Mouse (Mus musculus): ENCODE data around the gene Me1.

Me1 gene

GRCm38 (mm10) chr9:86592676-86593668 lies 102.8 kb downstream of the Me1 start:
- DNase-seq, result peak; percentile 55

- DNase-seq, result no peak
Observed at GRCm38 (mm10) chr9:86587019-86587795, 108.5 kb downstream of the Me1 start.

- peak; percentile 64 for DNase-seq
Observed at GRCm38 (mm10) chr9:86583740-86584139, 112.0 kb downstream of the Me1 start.

GRCm38 (mm10) chr9:86579657-86580056 lies 116.1 kb downstream of the Me1 start:
- DNase-seq, result no peak

GRCm38 (mm10) chr9:86575178-86575577 lies 120.6 kb downstream of the Me1 start:
- DNase-seq, result no peak

GRCm38 (mm10) chr9:86573616-86574303 lies 122.0 kb downstream of the Me1 start:
- no peak for DNase-seq

- peak; percentile 91 for DNase-seq
Observed at GRCm38 (mm10) chr9:86572636-86573291, 123.0 kb downstream of the Me1 start.

GRCm38 (mm10) chr9:86572196-86572595 lies 123.6 kb downstream of the Me1 start:
- peak; percentile 40 for DNase-seq

GRCm38 (mm10) chr9:86571540-86572135 lies 124.1 kb downstream of the Me1 start, which contains the start of the genes Pgm3 and Rwdd2a:
Gene Pgm3 (minus strand): TSS chr9:86571842.
Gene Rwdd2a (plus strand): TSS chr9:86571991.
- peak; percentile 96 for DNase-seq

GRCm38 (mm10) chr9:86570946-86571345 lies 124.8 kb downstream of the Me1 start:
- DNase-seq, result no peak

- no peak for DNase-seq
Observed at GRCm38 (mm10) chr9:86570261-86570890, 125.4 kb downstream of the Me1 start.

- DNase-seq, result no peak
Observed at GRCm38 (mm10) chr9:86569314-86569910, 126.3 kb downstream of the Me1 start.

- no peak for DNase-seq
Observed at GRCm38 (mm10) chr9:86560543-86560942, 135.2 kb downstream of the Me1 start.

- no peak for DNase-seq
Observed at GRCm38 (mm10) chr9:86554641-86555040, 141.1 kb downstream of the Me1 start.

GRCm38 (mm10) chr9:86553886-86554285 lies 141.9 kb downstream of the Me1 start:
- DNase-seq, result no peak

GRCm38 (mm10) chr9:86550717-86551116 lies 145.0 kb downstream of the Me1 start:
- no peak for DNase-seq

GRCm38 (mm10) chr9:86549637-86550162 lies 146.1 kb downstream of the Me1 start:
- DNase-seq, result no peak

- DNase-seq, result no peak
Observed at GRCm38 (mm10) chr9:86544559-86544958, 151.2 kb downstream of the Me1 start.

GRCm38 (mm10) chr9:86543451-86543850 lies 152.3 kb downstream of the Me1 start:
- DNase-seq, result no peak

GRCm38 (mm10) chr9:86534071-86534470 lies 161.7 kb downstream of the Me1 start:
- no peak for DNase-seq

Data from right cerebral cortex, postnatal 14 days (tissue).